Mouse (Mus musculus): ENCODE results near the gene Cpm.

GRCm38 (mm10) chr10:117620530-117620929 lies 8.8 kb upstream of the Cpm start:
- no peak for TF ChIP-seq EP300 (IDR thresholded peaks at IDR 0.05; ENCODE audit: low read depth)
- no peak for TF ChIP-seq CTCF (IDR thresholded peaks at IDR 0.05; ENCODE audit: low read depth)

Data from liver, embryonic 14.5 days (tissue).